Mouse (Mus musculus): Measurements from ENCODE around the gene Pknox1. TPM values are rescaled to one million over a fixed set of nuclear protein-coding genes. Genes with fewer than 3 reads are reported as not detected.

Pknox1 gene
- polyA plus RNA-seq, 1 experiment from 2014 or later = 33.4 TPM

- H3K36me3 ChIP-seq (ENCODE audit: control insufficient read depth, insufficient read depth, low read length) = no peaks in the 10 kb centered on the region
- H3K9ac ChIP-seq (ENCODE audit: low read length) = no peak overlapping the region
- WGBS = 73% methylated on average over 5 of the region's 5 CpGs
- H3K4me3 ChIP-seq (replicated peaks; ENCODE audit: low read length) = no peak overlapping the region
- H3K4me2 ChIP-seq (ENCODE audit: low read depth, low read length) = no peak overlapping the region
- no peak overlapping the region for H3K27ac ChIP-seq (ENCODE audit: low read length)
- H3K27me3 ChIP-seq (ENCODE audit: control insufficient read depth, insufficient read depth, low read length) = peaks cover 14% of the 10 kb centered on the region
- ATAC-seq (ENCODE audit: insufficient read depth, low FRiP score) = no peak
- H3K4me1 ChIP-seq (ENCODE audit: control insufficient read depth, insufficient read depth, low read length) = peaks cover 15% of the 10 kb centered on the region
- H3K9me3 ChIP-seq (replicated peaks; ENCODE audit: control insufficient read depth, low read length) = no peaks in the 10 kb centered on the region
These were observed 70.4 kb downstream of the Pknox1 start for GRCm38 (mm10) chr17:31634896-31635295.

- Histone ChIP-seq H3K4me2 (ENCODE audit: low read depth, low read length) (no peak overlapping the region), H3K4me3 (replicated peaks; ENCODE audit: low read length) (no peak overlapping the region)
- WGBS = 54% methylated on average over 11 of the region's 11 CpGs
These were observed 71.2 kb downstream of the Pknox1 start for GRCm38 (mm10) chr17:31635781-31636180.

DNA sequence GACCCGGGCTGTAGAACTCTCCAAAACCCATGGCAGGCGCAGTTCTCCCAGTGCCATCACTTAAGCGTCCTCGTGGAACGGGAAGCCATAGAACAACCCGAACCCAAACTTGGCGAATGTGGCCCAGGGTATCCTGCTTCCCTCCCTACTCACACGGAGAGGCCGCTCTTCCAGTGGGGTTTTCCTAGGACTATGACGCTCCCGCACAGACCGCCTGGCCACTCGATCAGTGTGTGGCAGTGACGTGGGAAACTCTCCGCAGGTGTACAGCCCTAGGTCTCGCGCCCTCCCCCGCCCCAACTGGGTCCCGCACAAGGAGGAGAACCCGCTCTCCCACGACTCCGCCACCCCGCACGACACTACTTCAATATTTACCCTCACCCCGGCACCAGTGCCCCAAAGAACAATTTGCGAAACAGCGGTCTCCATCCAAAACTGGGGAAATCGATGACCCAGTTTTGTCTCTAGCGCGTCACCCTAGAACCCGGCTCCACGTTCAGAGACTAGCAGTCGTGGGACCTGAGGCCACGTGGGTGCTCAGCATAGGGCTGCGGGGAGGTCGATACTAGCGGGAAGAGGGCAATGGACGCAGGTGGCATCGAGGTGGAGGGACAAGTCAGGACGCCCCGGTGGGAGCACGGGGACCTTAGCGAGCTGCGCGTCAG lies 71.9 kb downstream of the Pknox1 start:
- ATAC-seq (ENCODE audit: insufficient read depth, low FRiP score) = peak; percentile 23; the same call in 1 of the 2 replicates
- H3K36me3 ChIP-seq (ENCODE audit: control insufficient read depth, insufficient read depth, low read length) = no peaks in the 10 kb centered on the region
- no peak overlapping the region for H3K27ac ChIP-seq (ENCODE audit: low read length)
- WGBS = 4% methylated on average over 45 of the region's 45 CpGs
- H3K4me2 ChIP-seq (ENCODE audit: low read depth, low read length) = peak overlapping the region; percentile 100
- H3K4me1 ChIP-seq (ENCODE audit: control insufficient read depth, insufficient read depth, low read length) = peaks cover 15% of the 10 kb centered on the region
- H3K9ac ChIP-seq (ENCODE audit: low read length) = peak overlapping the region; percentile 72
- peak overlapping the region; percentile 61 for H3K4me3 ChIP-seq (replicated peaks; ENCODE audit: low read length)
- peaks cover 14% of the 10 kb centered on the region for H3K27me3 ChIP-seq (ENCODE audit: control insufficient read depth, insufficient read depth, low read length)
- H3K9me3 ChIP-seq (replicated peaks; ENCODE audit: control insufficient read depth, low read length) = no peaks in the 10 kb centered on the region

More at GRCm38 (mm10) chr17:31635781-31636180, 71.2 kb downstream of the Pknox1 start:
- ATAC-seq (ENCODE audit: insufficient read depth, low FRiP score) = no peak
- H3K4me1 ChIP-seq (ENCODE audit: control insufficient read depth, insufficient read depth, low read length) = peaks cover 15% of the 10 kb centered on the region
- H3K36me3 ChIP-seq (ENCODE audit: control insufficient read depth, insufficient read depth, low read length) = no peaks in the 10 kb centered on the region
- H3K9me3 ChIP-seq (replicated peaks; ENCODE audit: control insufficient read depth, low read length) = no peaks in the 10 kb centered on the region
- peaks cover 14% of the 10 kb centered on the region for H3K27me3 ChIP-seq (ENCODE audit: control insufficient read depth, insufficient read depth, low read length)
- H3K9ac ChIP-seq (ENCODE audit: low read length) = no peak overlapping the region
- H3K27ac ChIP-seq (ENCODE audit: low read length) = no peak overlapping the region

DNA sequence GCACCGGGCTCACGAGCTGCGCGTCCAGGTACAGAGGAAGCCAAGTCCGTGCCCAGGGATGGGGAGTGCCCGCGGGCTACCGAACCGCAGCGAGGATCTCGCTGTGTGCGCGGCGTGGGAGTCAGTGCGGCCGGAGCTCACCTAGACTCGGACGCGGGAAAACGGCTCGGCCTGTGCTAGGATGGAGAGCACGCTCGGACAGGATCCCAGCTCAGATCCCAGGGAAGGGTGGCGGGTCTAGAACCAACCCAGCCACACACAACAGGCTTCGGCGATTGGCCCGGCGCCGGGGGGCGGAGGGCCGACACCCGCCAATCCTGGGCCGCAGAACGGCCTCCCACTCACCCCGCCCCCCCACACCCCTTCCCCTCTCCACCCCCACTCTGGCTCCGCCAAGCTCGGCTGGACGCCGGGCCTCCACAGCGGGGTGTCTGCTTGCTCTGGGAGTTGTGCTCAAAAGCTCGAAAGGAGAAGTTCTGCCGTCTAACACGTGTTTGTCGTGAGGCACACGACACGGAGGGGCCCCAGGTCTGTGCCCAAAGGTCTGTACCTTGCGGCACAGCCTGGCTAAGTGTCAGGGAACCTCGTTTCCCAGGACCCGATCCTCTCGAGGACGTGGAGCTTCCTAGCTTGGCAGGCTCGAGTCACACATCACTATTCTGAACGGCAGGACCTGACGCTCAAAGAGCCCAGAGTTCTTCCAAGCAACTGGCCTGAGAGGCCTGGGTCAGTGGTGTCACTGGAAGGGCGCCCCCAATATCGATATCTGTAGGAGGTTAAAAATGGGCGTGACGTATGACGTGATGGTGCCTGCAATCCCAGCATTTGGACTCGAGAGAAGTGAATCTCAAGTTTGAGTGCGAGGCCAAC lies 72.6 kb downstream of the Pknox1 start, which contains the start of gene Cbs:
Gene Cbs, minus strand, starts transcription at position 297 of the 870 bp plus-strand sequence.
- Histone ChIP-seq H3K9me3 (replicated peaks; ENCODE audit: control insufficient read depth, low read length) (no peaks in the 10 kb centered on the region), H3K27ac (ENCODE audit: low read length) (peak within 1 kb of the TSS; percentile 66; the same call in 1 of the 2 replicates), H3K9ac (ENCODE audit: low read length) (peak within 1 kb of the TSS; percentile 72), H3K27me3 (ENCODE audit: control insufficient read depth, insufficient read depth, low read length) (peaks cover 14% of the 10 kb centered on the region), H3K4me3 (replicated peaks; ENCODE audit: low read length) (peak within 1 kb of the TSS; percentile 61), H3K36me3 (ENCODE audit: control insufficient read depth, insufficient read depth, low read length) (no peaks in the 10 kb centered on the region), H3K4me1 (ENCODE audit: control insufficient read depth, insufficient read depth, low read length) (peaks cover 15% of the 10 kb centered on the region), H3K4me2 (ENCODE audit: low read depth, low read length) (peak within 1 kb of the TSS; percentile 100)
- ATAC-seq (ENCODE audit: insufficient read depth, low FRiP score) = peak; percentile 96
- WGBS = 2% methylated on average over 61 of the region's 61 CpGs

DNA sequence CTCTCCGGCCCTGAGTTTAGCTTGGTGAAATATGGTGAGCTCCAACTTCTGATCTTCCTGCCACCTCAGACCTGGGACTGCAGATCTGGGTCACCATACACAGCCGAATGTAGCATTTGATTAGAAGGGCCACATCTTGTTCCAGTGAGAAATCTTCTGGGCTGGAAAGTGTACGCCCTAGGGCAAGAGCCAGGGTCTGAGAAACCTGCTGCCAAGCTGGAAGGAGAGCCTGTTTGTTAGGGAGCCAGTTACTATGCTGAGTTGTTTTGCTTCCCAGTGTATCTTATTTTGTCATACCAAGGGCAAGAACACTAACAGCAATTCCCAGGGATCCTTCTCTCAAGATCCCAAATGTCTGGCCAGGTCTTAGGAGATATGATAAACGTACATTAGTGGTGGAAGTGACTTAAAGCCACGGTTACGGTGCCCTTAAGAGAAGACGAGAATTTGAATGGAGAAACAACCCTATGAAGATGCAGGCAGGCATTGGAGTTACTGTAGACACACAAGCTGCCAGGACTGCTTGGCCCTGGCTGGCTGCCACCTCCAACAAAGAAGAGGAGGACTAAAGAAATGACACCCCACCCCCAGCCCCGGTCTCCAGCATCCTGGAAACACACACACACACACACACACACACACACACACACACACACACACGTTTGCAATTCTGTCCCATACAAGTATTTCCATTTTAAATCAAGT lies 73.5 kb downstream of the Pknox1 start:
- peaks cover 14% of the 10 kb centered on the region for H3K27me3 ChIP-seq (ENCODE audit: control insufficient read depth, insufficient read depth, low read length)
- no peaks in the 10 kb centered on the region for H3K36me3 ChIP-seq (ENCODE audit: control insufficient read depth, insufficient read depth, low read length)
- H3K9me3 ChIP-seq (replicated peaks; ENCODE audit: control insufficient read depth, low read length) = no peaks in the 10 kb centered on the region
- H3K27ac ChIP-seq (ENCODE audit: low read length) = peak overlapping the region; percentile 26; the same call in 1 of the 2 replicates
- no peak overlapping the region for H3K4me3 ChIP-seq (replicated peaks; ENCODE audit: low read length)
- peak overlapping the region; percentile 100; the same call in 1 of the 2 replicates for H3K4me2 ChIP-seq (ENCODE audit: low read depth, low read length)
- no peak for ATAC-seq (ENCODE audit: insufficient read depth, low FRiP score)
- H3K9ac ChIP-seq (ENCODE audit: low read length) = no peak overlapping the region
- WGBS = 57% methylated on average over 9 of the region's 9 CpGs
- H3K4me1 ChIP-seq (ENCODE audit: control insufficient read depth, insufficient read depth, low read length) = peaks cover 15% of the 10 kb centered on the region

GRCm38 (mm10) chr17:31639651-31640050 lies 75.1 kb downstream of the Pknox1 start:
- Histone ChIP-seq H3K36me3 (ENCODE audit: control insufficient read depth, insufficient read depth, low read length) (no peaks in the 10 kb centered on the region), H3K27ac (ENCODE audit: low read length) (no peak overlapping the region), H3K9ac (ENCODE audit: low read length) (no peak overlapping the region), H3K9me3 (replicated peaks; ENCODE audit: control insufficient read depth, low read length) (no peaks in the 10 kb centered on the region), H3K4me2 (ENCODE audit: low read depth, low read length) (no peak overlapping the region), H3K27me3 (ENCODE audit: control insufficient read depth, insufficient read depth, low read length) (peaks cover 14% of the 10 kb centered on the region), H3K4me1 (ENCODE audit: control insufficient read depth, insufficient read depth, low read length) (peaks cover 15% of the 10 kb centered on the region), H3K4me3 (replicated peaks; ENCODE audit: low read length) (no peak overlapping the region)
- no peak for ATAC-seq (ENCODE audit: insufficient read depth, low FRiP score)
- WGBS = 54% methylated on average over 4 of the region's 4 CpGs

DNA sequence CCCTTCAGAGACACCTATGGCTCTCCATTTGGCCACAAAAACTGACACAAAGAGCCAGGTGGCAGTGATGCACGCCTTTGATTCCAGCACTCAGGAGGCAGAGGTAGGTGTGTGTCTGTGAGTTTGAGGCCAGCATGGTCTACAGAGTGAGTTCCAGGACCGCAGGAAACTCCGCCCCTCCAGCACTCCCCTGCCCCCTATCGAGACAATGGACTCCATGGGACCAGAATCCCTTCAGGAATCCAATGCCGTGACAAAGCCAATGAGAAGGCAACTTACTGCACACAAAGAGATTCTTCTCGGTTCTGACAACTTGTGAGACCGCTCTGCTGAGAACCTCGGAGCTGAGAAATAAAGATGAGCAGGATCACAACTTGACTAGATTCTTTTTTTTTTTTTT lies 77.8 kb downstream of the Pknox1 start:
- no peak overlapping the region for H3K27ac ChIP-seq (ENCODE audit: low read length)
- WGBS = 50% methylated on average over 8 of the region's 8 CpGs
- peaks cover 5% of the 10 kb centered on the region; the same call in 1 of the 2 replicates for H3K4me1 ChIP-seq (ENCODE audit: control insufficient read depth, insufficient read depth, low read length)
- H3K9ac ChIP-seq (ENCODE audit: low read length) = no peak overlapping the region
- H3K4me2 ChIP-seq (ENCODE audit: low read depth, low read length) = no peak overlapping the region
- H3K27me3 ChIP-seq (ENCODE audit: control insufficient read depth, insufficient read depth, low read length) = peaks cover 3% of the 10 kb centered on the region; the same call in 1 of the 2 replicates
- no peak overlapping the region for H3K4me3 ChIP-seq (replicated peaks; ENCODE audit: low read length)
- no peaks in the 10 kb centered on the region for H3K9me3 ChIP-seq (replicated peaks; ENCODE audit: control insufficient read depth, low read length)
- ATAC-seq (ENCODE audit: insufficient read depth, low FRiP score) = no peak
- H3K36me3 ChIP-seq (ENCODE audit: control insufficient read depth, insufficient read depth, low read length) = peaks cover 14% of the 10 kb centered on the region

GRCm38 (mm10) chr17:31642913-31643312 lies 78.4 kb downstream of the Pknox1 start:
- H3K9me3 ChIP-seq (replicated peaks; ENCODE audit: control insufficient read depth, low read length) = no peaks in the 10 kb centered on the region
- no peak overlapping the region for H3K27ac ChIP-seq (ENCODE audit: low read length)
- H3K4me1 ChIP-seq (ENCODE audit: control insufficient read depth, insufficient read depth, low read length) = no peaks in the 10 kb centered on the region
- 77% methylated on average over 4 of the region's 4 CpGs for WGBS
- H3K36me3 ChIP-seq (ENCODE audit: control insufficient read depth, insufficient read depth, low read length) = peaks cover 20% of the 10 kb centered on the region
- H3K9ac ChIP-seq (ENCODE audit: low read length) = no peak overlapping the region
- no peaks in the 10 kb centered on the region for H3K27me3 ChIP-seq (ENCODE audit: control insufficient read depth, insufficient read depth, low read length)
- ATAC-seq (ENCODE audit: insufficient read depth, low FRiP score) = no peak
- no peak overlapping the region for H3K4me2 ChIP-seq (ENCODE audit: low read depth, low read length)
- H3K4me3 ChIP-seq (replicated peaks; ENCODE audit: low read length) = no peak overlapping the region
